Mouse (Mus musculus) liver, adult 2 months (tissue): ENCODE data around the gene Trim2.

Experiments
- CTCF ChIP-seq: fragments of 200-500 bp; IDR thresholded peaks from 2 replicates; pipeline ENCODE4 v1.5.1; 2011; ENCODE audit warnings: low read depth, low read length, control low read depth
- POLR2A ChIP-seq: fragments of 200-500 bp; IDR thresholded peaks from 2 replicates; pipeline ENCODE4 v1.6.1; 2011; ENCODE audit warnings: low read length, control low read depth; ENCODE audit not compliant: insufficient read depth; ENCODE audit errors: extremely low read depth

GRCm38 (mm10) chr3:84140947-84141346 lies 165.7 kb downstream of the Trim2 start:
- no peak for TF ChIP-seq CTCF
- no peak for TF ChIP-seq POLR2A
